Mouse (Mus musculus) heart, postnatal 4 days (tissue): ENCODE results near the gene Sdsl. TPM values are rescaled to one million over a fixed set of nuclear protein-coding genes. Genes with fewer than 3 reads are reported as not detected.
"Not testable (repeated sequence)": the region's sequence is repeated elsewhere in the genome, so short reads cannot be mapped to it uniquely, and the experiment has no call there.

Experiments
- DNase-seq: peaks from one replicate; pipeline ENCODE4 v3.0.0; 2021
- total RNA-seq, 2 experiments: library from RNA; stranded (reverse); gene quantifications; 2 replicates each; pipeline ENCODE4 v1.2.3; 2021

The Sdsl gene
- 10 to 100 TPM; 12.2 to 12.4 TPM for total RNA-seq

GRCm38 (mm10) chr5:120472770-120473169 lies at the start of gene Sdsl:
TSS of gene Sdsl (minus strand) at chr5:120472810.
- no peak for DNase-seq

- DNase-seq, result peak; percentile 55
Measured at GRCm38 (mm10) chr5:120517552-120517951, 44.9 kb upstream of the Sdsl start.

- DNase-seq, result peak; percentile 33
Measured at GRCm38 (mm10) chr5:120516221-120516984, 43.8 kb upstream of the Sdsl start.

DNA sequence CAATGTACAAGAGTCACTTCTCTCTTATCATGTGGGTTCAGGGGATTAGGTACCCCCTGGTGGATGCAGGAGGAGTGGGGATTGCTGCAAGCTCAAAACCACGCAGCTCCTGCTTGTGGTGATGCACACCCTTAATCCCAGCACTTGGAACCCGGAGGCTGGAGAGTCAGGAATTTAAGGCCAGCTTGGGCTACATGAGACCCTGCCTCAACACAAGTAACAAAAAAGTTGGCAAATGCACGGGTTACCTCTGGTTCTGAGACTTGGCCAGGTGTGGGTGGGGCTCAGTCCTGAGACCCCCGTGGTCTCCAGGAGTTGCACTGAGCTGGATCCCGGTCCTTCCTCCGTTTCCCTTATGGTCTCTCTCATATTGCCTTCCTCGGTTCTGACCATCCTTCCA lies 42.8 kb upstream of the Sdsl start:
- DNase-seq, result no peak

GRCm38 (mm10) chr5:120514754-120515153 lies 42.1 kb upstream of the Sdsl start:
- DNase-seq, result peak; percentile 58

- no peak for DNase-seq
Measured at GRCm38 (mm10) chr5:120514031-120514677, 41.5 kb upstream of the Sdsl start.

DNA sequence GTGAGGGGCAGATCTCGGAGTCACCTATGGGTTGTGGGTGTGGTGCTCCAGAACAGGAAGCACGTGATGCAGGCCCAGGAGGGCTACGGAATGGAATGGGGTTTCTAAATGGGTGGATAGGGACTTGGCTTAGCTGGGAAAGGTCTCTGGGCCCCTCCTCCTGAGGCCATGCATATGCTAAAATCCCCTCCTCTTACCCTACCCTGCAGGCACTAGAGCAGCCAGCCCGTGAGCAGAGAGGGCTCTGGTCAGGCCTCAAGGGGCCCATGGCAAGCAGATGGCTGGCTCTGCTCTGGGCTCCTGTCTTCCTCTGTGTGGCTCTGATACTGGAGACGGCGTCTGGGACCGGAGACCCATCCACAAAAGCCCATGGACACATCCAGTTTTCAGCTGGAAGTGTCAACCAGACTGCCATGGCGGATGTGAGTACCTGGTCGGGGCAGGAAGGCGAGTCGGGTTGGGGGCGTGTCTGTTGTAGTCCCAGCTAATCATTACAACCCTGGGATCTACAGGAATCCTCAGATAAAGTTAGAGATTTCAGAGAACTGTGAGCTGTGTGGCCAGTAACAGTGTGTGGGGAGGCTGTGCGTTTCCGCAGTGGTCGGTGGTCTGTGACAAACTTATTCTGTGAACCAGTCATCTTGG lies 40.4 kb upstream of the Sdsl start:
- no peak for DNase-seq

- peak; percentile 34 for DNase-seq
Measured at GRCm38 (mm10) chr5:120511643-120512220, 39.1 kb upstream of the Sdsl start.

DNA sequence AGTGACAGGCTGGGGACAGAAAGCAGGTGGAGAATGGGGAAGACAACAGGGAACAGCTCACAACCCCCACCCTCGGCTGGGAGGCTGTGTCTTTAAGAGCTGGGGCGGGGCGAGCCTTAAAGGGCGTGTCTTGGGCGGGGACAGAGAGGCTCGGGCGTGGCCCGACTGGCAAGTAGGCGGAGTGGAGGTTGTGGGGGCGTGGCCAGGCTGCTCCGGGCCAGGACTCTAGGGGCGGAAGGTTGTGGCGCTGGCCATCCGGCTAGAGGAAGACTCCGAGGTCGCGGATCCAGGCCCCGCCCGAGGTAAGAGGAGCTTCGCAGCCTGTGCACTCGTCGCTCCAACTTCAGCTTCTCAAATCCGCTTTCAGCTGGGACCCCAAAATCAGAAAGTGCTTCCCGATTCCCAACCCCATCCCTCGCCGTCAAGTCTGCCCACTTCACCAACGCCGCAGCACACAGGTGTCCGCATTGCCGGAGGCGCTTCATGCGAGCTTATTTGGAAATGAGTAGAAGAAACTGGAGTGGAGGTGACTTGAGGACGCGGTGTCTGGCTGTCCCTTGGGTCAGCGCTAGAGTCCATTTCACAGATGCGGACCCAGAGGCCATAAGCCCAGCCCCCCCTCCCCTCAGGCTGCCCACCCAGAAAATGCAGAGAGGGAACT lies 38.5 kb upstream of the Sdsl start, which contains the start of gene Slc8b1:
Gene Slc8b1 (plus strand): TSS at position 187 of the 661 bp plus-strand sequence.
- DNase-seq, result peak; percentile 98

DNA sequence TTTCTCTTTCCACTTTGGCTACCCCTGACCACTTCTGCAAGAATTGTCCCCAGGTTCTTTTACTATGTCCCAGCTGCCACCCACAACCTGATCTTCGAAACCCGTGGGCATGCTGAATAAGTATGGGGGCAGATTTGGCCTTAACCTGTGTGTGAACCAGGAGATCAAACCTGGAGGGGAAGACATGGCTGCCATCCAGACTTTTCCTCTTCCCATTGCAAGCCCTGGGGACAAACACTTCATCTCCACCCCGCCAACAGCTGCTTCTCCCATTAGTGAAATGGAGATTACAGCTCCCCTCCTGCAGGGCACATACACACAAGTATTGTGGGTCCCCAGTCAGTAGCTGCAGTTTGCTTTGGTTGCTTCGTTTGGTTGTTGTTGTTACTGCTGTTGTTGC lies 34.7 kb upstream of the Sdsl start:
- no peak for DNase-seq

DNA sequence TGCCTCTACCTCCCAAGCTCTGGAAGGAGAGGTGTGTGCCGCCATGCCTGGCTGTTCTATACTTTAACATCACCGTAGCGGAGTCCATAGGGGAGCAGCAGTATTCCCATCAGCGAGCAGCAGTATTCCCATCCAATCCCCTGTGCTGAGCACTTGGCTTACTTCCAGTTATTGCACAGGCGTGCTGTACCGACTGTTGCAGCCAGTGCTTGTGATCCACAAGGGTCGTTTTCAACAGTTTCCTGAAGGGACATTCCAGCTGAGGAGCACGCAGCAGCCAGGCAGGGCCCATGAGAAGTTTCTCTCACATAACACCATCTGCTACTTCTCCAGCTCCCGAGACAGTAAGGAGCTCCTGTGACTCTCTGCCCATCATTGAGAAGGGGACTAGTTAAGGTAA lies 33.9 kb upstream of the Sdsl start:
- DNase-seq, result no peak

DNA sequence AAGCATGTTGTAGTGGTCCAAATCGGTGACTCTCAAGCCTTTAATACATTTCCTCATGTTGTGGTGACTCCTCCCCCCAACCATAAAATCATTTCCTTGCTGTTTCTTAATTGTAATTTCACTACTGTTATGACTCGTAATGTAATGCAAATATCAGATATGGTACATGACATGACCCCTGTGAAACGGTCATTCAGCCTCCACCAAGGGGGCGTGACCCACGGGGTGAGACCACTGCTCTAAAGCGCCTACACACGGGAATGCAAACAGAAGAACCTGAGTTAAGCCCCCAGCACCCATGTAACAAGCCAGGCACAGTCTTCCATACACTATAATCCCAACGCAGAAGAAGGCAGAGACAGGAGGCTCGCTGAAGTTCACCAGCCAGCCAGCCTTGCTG lies 33.2 kb upstream of the Sdsl start:
- no peak for DNase-seq

- DNase-seq, result peak; percentile 87
Measured at GRCm38 (mm10) chr5:120505368-120505767, 32.8 kb upstream of the Sdsl start.

DNA sequence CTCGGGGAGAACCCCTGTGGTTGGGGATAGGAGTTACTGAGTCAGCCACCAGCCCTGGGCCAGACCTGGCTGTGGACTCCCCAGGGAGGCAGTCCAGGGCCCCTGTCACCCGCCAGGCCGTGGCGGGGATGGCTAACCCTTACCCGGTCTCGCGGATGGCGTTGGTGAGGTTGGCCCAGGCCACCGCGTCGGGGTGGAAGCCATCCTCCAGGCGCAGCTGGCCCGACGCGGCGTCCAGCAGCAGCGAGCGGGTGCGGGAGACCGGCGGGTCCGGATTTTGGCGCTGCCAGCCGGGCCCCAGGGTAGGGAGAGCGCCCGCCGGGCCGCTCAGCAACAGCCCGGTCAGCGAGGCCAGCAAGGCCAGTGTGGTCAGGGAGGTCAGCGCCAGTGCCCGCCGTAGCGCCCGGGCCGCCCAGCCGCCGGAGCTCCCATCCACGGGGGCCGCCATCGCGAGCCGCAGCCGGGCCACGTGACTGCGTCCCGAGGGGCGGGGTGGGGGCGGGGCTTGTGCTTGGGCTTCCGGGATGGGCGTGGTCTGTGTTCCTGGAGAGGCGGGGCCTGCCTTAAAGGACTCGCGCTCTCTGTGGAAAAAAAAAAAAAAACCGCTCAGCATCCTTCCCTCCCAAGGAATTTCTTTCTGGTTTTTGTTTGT lies 30.7 kb upstream of the Sdsl start, which contains the start of gene Plbd2:
Gene Plbd2 (minus strand): TSS at position 482 of the 652 bp plus-strand sequence.
- DNase-seq, result peak; percentile 90

GRCm38 (mm10) chr5:120502675-120503143 lies 30.1 kb upstream of the Sdsl start:
- DNase-seq, result no peak

- DNase-seq, result no peak
Measured at GRCm38 (mm10) chr5:120502147-120502621, 29.6 kb upstream of the Sdsl start.

GRCm38 (mm10) chr5:120500609-120501008 lies 28.0 kb upstream of the Sdsl start:
- not testable (repeated sequence) for DNase-seq

DNA sequence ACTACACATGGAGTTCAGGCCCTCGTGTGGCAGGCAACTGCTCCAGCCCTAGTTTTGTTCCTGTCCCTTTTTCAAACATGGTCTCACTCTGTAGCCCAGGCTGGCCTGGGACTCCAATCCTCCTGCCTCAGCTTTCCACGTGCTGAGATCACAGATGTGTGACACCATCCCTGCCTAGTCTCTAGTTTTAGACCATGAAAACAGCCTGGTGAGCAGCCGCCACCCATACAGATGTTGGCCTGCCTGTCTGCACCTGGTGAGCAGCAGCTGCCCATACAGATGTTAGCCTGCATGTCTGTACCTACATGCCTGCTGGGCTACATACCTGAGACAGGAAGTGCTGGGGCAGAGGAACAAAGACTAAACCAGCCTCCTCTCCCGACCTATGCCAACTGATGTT lies 26.6 kb upstream of the Sdsl start:
- no peak for DNase-seq

GRCm38 (mm10) chr5:120497071-120497470 lies 24.5 kb upstream of the Sdsl start:
- no peak for DNase-seq

DNA sequence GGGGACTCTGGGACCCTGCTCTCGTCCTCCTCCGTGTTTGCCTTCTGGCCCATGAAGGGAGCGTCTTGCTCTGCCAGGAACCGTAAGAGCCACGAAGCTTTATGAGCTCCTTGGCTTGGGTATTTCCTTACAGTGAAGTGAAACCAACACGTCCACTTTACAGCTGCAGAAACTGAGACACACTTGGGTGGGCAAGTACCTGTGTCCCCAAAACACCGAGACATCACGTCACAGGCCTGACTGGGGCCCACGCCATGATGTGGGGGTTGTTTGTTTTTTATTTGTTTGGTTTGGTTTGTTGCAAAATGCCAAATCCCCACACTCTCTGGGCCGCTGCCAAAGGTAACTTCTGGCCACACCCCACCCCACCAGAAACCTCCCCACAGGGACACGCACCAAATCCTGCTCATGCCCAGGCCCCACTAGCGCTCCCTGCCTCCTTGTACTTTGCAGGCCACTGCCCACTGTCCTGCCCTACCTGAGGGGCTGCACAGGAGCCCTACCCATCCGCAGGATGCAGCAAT lies 23.2 kb upstream of the Sdsl start:
- DNase-seq, result no peak

- DNase-seq, result no peak
Measured at GRCm38 (mm10) chr5:120495064-120495702, 22.6 kb upstream of the Sdsl start.
